Mouse (Mus musculus) induced T-regulatory cell, adult 2 months (primary cell): ENCODE data around the gene Acot7.

Source experiments
- DNase-seq: peaks from one replicate; pipeline ENCODE4 v3.0.0-alpha.2; 2012; ENCODE audit warnings: low read depth

The Acot7 gene

DNA sequence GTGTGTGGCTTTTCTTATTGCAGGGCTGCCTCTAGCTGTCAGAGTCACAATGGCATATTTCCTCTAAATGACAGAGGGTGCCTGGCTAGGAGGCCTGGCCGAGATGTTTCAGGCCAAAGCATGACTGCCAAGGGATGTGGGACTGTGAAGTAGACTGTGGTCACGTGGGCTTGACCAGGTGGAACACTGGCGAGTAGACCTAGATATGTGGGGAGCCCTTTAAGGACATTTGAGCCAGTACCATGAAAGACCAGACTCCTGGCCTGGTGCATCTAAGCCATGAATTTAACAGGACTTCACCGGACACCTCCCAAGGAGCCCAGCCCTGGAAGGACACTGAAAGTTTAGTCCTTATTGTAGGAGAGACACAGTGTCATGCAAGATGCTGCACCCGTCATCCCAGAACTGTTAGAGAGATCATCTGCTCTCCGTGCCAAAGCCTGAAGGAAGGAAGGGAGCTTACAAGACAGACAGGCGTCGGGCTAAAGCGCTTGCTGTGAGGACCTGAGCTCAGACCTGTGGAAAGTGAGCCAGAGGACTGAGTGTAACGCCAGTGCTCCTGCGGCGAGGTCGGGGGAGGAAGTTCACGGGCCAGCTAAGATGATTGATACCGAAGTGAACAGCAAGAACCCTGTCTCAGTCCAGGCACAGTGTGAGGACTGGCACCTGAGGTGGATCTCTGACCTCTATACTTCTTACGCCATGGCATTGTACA is 2.2 kb downstream of the Acot7 start:
- DNase-seq, result no peak

GRCm38 (mm10) chr4:152182205-152182604 is 4.3 kb downstream of the Acot7 start:
- DNase-seq, result no peak

GRCm38 (mm10) chr4:152184353-152185035 is 6.6 kb downstream of the Acot7 start:
- peak; percentile 71 for DNase-seq

DNA sequence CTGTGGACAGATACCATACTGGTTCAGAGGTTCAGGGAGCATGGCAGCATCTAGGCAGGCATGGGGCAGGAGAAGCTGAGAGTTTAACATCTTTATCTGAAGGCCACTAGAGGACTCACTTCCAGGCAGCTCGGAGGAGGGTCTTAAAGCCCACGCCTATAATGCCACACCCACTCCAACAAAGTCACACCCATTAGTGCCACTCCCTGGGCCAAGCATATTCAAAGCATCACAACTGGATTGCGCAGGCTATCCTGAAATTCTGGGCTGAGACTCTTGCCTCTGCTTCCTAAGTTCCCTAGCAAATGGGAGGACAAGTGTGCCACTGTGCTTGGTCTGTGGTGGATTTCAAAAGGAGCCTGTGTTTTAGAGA is 7.2 kb downstream of the Acot7 start:
- DNase-seq, result peak; percentile 82

- DNase-seq, result peak; percentile 85
Measured at GRCm38 (mm10) chr4:152185510-152186204, 7.7 kb downstream of the Acot7 start.

- peak; percentile 77 for DNase-seq
Measured at GRCm38 (mm10) chr4:152186205-152187082, 8.5 kb downstream of the Acot7 start.

GRCm38 (mm10) chr4:152187142-152187541 is 9.2 kb downstream of the Acot7 start:
- peak; percentile 56 for DNase-seq

- DNase-seq, result peak; percentile 76
Measured at GRCm38 (mm10) chr4:152188651-152189050, 10.7 kb downstream of the Acot7 start.

GRCm38 (mm10) chr4:152189071-152189470 is 11.1 kb downstream of the Acot7 start:
- peak; percentile 65 for DNase-seq

- peak; percentile 65 for DNase-seq
Measured at GRCm38 (mm10) chr4:152189691-152190090, 11.8 kb downstream of the Acot7 start.

DNA sequence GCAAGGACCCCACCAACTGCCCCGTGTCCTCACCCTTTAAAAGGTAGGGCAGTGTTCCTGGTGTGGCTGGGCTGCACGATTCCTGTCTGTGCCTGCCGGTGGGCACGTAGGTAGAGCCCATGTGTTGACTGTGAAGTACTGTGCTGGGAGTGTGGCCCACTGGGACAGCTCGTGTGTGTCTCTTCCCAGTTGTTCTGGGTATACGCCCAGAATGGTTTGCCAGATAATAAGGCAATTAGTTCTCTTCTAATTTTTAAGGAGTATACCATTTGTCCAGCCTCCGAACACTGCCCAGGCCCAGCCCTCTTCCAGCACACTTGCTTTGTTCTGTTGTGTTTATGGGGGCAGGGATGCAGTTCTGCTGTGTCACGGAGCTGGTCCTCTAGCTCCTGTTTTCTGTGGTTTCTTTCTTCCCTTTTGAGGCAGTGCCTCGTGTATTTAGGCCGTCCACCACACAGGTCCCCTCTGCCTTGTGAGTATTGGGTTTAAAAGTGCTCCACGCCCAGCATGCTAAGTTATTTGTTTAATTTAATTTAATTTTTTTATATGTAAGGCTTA is 12.2 kb downstream of the Acot7 start:
- DNase-seq, result peak; percentile 39

GRCm38 (mm10) chr4:152190701-152191100 is 12.8 kb downstream of the Acot7 start:
- peak; percentile 40 for DNase-seq

DNA sequence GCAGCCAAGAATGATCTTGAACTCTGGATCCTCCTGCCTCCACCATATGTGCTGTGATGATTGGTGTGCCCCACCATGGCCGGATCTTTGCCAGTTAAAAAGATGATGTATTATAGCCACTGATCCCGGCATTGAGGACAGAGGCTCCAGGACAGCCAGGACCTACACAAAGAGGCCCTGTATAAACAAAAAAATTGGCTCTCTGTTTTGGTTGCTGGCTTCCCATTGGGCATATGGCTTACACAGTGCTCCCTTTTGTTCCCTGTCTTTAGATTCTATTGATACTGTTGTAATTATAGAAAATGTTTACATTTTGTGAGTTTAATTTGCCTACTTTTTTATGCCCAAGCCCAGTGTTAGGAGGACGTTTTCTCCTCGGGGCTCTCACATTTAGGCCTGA is 14.6 kb downstream of the Acot7 start:
- DNase-seq, result no peak

GRCm38 (mm10) chr4:152194476-152195175 is 16.7 kb downstream of the Acot7 start:
- peak; percentile 28 for DNase-seq

DNA sequence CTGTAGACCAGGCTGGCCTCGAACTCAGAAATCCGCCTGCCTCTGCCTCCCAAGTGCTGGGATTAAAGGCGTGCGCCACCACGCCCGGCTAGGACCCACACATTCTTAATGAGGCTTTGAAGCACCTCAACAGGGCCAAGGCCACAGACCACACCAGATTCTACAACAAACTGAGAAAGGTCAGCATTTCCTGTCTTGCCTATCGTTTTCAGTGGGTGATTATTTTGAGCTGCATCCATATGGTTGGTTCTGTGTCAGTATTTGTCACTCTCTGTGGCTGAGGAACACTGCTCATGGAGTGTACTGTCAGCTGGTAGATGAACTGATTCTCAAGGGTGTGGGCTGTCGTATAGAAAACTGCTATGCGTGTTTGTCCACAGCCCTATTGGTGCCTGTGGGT is 18.3 kb downstream of the Acot7 start:
- peak; percentile 56 for DNase-seq

- peak; percentile 86 for DNase-seq
Measured at GRCm38 (mm10) chr4:152197545-152197944, 19.6 kb downstream of the Acot7 start.

GRCm38 (mm10) chr4:152199617-152200016 is 21.7 kb downstream of the Acot7 start:
- peak; percentile 55 for DNase-seq

DNA sequence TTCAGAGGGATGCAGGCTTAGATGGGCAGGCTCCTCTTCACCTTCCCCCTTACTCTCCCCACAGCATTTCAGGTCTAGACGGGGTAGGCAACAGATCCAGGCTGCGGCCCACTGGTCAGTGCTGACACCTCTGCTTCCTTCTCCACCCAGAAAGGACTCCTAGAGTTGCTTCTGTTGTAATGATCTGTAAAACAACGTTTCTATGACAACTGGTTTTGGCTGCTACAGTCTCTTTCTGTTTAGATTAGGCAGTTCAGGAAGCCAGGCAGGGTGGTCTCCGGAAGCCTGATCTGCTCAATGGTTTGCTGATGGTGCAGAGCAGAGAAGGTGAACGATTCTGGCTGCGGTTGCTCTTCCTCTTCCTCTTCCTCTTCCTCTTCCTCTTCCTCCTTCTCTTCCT is 23.6 kb downstream of the Acot7 start:
- peak; percentile 63 for DNase-seq

- DNase-seq, result no peak
Measured at GRCm38 (mm10) chr4:152202418-152202817, 24.5 kb downstream of the Acot7 start.

DNA sequence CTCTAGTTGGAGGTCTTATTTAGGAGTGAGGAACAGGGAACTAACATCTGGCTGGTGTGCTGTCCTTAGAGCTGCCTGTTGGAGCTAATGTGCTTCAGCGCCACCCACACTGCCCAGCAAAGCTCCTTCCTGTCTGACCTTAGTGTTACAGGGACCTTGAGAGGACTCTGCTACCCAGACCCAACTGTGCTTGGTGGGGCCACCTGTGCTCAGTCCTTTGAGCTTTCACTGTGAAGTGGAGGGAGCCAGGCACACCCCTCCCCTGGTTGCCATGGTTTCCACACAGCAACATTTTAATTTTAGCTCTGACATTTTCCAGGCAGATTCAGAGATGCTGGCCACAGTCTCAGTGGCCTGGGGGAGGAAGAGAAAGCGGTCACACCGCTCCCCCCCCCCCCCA is 25.0 kb downstream of the Acot7 start:
- peak; percentile 48 for DNase-seq

GRCm38 (mm10) chr4:152204663-152205062 is 26.7 kb downstream of the Acot7 start:
- peak; percentile 21 for DNase-seq
